Mouse (Mus musculus): ENCODE data around the gene Pitpnm1.

DNA sequence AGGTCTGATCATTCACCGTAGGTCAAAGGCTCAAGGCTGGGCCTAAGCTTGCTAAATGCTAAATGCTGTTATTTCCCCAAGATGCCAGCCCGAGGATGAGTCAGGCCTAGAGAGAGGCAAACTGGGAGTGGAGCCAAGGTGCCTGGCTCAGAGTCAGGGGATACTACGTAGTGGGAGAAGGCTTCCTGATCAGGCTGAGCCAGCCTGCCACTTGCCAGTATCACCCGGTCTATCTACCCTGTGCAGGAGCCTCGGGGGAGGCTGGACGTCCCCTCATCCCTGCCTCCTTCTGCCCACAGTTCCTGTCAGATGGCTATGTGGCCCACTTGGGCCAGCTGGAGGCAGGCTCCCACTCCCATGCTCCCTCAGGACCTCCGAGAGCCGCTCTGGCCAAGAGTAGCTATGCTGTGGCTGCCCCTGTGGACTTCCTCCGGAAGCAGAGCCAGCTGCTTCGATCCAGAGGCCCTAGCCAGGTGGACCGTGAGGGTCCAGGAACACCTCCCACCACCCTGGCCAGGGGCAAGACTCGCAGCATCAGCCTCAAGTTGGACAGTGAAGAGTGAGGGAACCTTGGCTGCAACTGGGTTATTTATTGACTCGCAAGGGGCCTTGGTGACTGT is 13.5 kb downstream of the Pitpnm1 start:
- no peak for TF ChIP-seq POLR2A (IDR thresholded peaks at IDR 0.05; ENCODE audit: borderline replicate concordance, low read depth, low read length)
- no peak for TF ChIP-seq CTCF (IDR thresholded peaks at IDR 0.05; ENCODE audit: low read depth, low read length)

All from bone marrow macrophage, adult 2 months (primary cell).